Comparison of ENCODE assay signal across 23 mouse cellular contexts in genomic region chr7:104322028-104322427, GRCm38 (mm10). TPM values are rescaled to one million over a fixed set of nuclear protein-coding genes. Genes with fewer than 3 reads are reported as not detected.
"Had no signal": no experiment of that assay in that cellular context is flagged by ENCODE, and none has a peak within 500 bp of the region (broad histone marks: within the 10 kb centered on the region; RNA-seq: fewer than 3 reads in every experiment).

No protein-coding gene starts in this region.

- ATAC-seq: midbrain, embryonic 16.5 days had no signal

- DNase-seq: lung, adult 18-20 months; lung, embryonic 14.5 days; lung, postnatal 10 days; lung, postnatal 4 days; midbrain, embryonic 14.5 days; retina, postnatal 1 day; right cerebral cortex, adult 18-20 months; right cerebral cortex, postnatal 25 days; right cerebral cortex, postnatal 4 days; spleen, adult 18-20 months; thymus, adult 18-20 months; thymus, postnatal 14 days; thymus, postnatal 36 days had no signal

RNA-seq across cellular contexts. Expression of gene Trim12a, which starts 6.8 kb away (rescaled TPM):
- polyA plus RNA-seq: myocyte had no signal

RNA-seq across cellular contexts. Expression of gene Trim34b, which starts 7.2 kb away (rescaled TPM):
- polyA plus RNA-seq: lung, embryonic 14.5 days; lung, embryonic 16.5 days; midbrain, embryonic 10.5 days; midbrain, embryonic 12.5 days; midbrain, embryonic 14.5 days; midbrain, embryonic 16.5 days; neural tube, embryonic 11.5 days; neural tube, embryonic 13.5 days; neural tube, embryonic 15.5 days; stomach, embryonic 14.5 days; stomach, embryonic 16.5 days had no signal

RNA-seq across cellular contexts. Expression of gene Trim5, which starts 34.1 kb away (rescaled TPM):
- polyA plus RNA-seq: myocyte had no signal

RNA-seq across cellular contexts. Expression of gene Trim30b, which starts 47.7 kb away (rescaled TPM):
- polyA plus RNA-seq: midbrain, embryonic 10.5 days; midbrain, embryonic 12.5 days; midbrain, embryonic 16.5 days; myocyte; neural tube, embryonic 11.5 days; neural tube, embryonic 13.5 days; neural tube, embryonic 15.5 days had no signal
